Mouse (Mus musculus) ovary, adult 10 weeks (tissue): ENCODE measurements around the gene Gabrg2. TPM values are rescaled to one million over a fixed set of nuclear protein-coding genes. Genes with fewer than 3 reads are reported as not detected.

Experiments
- polyA plus RNA-seq: library from polyadenylated mRNA; stranded (reverse); fragments of 350-450 nt; fragmentation: Illumina TruSeq; extraction: RNeasy Lipid Tissue Mini Kit (QIAGEN cat#74804); gene quantifications from one replicate; pipeline ENCODE4 v1.2.3, GENCODE M21; 2014

Gabrg2 gene
- polyA plus RNA-seq = not detected

DNA sequence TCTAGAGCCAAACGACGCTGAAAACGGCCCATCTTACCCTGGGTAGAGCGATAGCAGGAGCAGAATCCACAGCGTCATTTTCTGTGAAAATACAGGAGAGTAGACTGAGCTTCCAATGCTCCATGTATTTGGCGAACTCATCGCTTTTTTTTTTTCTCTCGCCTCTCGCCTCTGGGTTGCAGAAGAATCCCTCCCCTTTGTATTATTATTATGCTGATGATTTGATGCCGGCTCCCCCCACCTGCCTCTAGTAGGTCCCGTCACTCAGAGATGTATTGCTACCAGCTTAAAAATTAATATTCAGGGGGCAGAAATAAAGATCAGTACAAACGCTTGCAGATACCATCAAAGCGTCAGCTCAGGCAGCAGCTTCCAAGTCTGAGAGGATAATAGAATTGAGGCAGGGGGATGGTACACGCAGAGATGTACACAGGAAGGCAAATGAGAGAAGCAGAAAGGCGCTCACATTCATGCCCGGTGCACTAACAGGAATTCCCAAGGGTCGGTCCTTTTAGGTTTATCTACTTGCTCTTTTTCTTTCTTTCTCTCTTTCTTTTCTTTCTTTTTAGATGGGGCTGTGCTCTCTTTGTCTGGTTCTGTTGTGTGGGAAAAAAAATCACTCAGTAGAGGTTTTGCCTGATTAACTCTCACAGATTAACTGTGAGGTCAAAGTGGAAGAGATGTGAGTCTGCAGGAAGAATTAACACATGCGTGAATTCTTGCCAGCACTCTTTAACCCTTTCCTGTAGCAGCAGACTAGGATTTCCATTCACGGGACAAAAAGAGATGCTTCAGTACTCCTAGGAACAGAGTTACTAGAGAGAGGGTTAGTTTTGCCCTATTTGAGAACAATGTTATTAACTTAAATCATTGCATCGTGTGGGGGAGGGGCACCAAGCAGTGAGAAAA, at the start of gene Gabrg2:
Gene Gabrg2 (minus strand): TSS at position 668 of the 909 bp plus-strand sequence.

Other genes with a start within 250 kb of the Gabrg2 start
- gene Gabra1, start 182.1 kb upstream of the Gabrg2 start, polyA plus RNA-seq = 2.0 TPM